Mouse (Mus musculus) forebrain, embryonic 15.5 days (tissue): ENCODE measurements around the gene Gm17617. TPM values are rescaled to one million over a fixed set of nuclear protein-coding genes. Genes with fewer than 3 reads are reported as not detected.

ENCODE experiments used
- ATAC-seq: fragments of 200-750 bp; cut with Nextera tagmentation; replicated peaks from 2 replicates; pipeline ENCODE4 v1.8.0; 2017; ENCODE audit warnings: mild to moderate bottlenecking, moderate TSS enrichment, moderate library complexity
- H3K27ac ChIP-seq: fragments of 300-500 bp; sonication (generic); replicated peaks from 2 replicates; pipeline ENCODE4 v1.5.1; 2015; ENCODE audit warnings: mild to moderate bottlenecking, inconsistent platforms
- H3K27me3 ChIP-seq: fragments of 300-500 bp; sonication (generic); 2 replicates; pipeline ENCODE4 v1.6.1; 2015; ENCODE audit warnings: inconsistent platforms
- H3K36me3 ChIP-seq: fragments of 300-500 bp; sonication (generic); 2 replicates; pipeline ENCODE4 v1.6.1; 2015; ENCODE audit warnings: mild to moderate bottlenecking, inconsistent platforms
- H3K4me1 ChIP-seq: fragments of 300-500 bp; sonication (generic); 2 replicates; pipeline ENCODE4 v1.6.1; 2015; ENCODE audit warnings: inconsistent platforms
- H3K4me2 ChIP-seq: fragments of 300-500 bp; sonication (generic); replicated peaks from 2 replicates; pipeline ENCODE4 v1.6.1; 2015; ENCODE audit warnings: mild to moderate bottlenecking, inconsistent platforms
- H3K4me3 ChIP-seq: fragments of 300-500 bp; sonication (generic); 2 replicates; pipeline ENCODE4 v1.5.1; 2015; ENCODE audit warnings: mild to moderate bottlenecking, inconsistent platforms
- H3K9ac ChIP-seq: fragments of 300-500 bp; sonication (generic); replicated peaks from 2 replicates; pipeline ENCODE4 v1.6.1; 2015; ENCODE audit warnings: mild to moderate bottlenecking, inconsistent platforms
- H3K9me3 ChIP-seq: fragments of 300-500 bp; sonication (generic); 2 replicates; pipeline ENCODE4 v1.6.1; 2016; ENCODE audit warnings: inconsistent platforms
- WGBS: fragments of 180-500 bp; shearing (Covaris S2); methylation state at CpG from one replicate; pipeline ENCODE4 v1.1.7; 2015; ENCODE audit warnings: mixed read lengths; 5-methylcytosine and 5-hydroxymethylcytosine counted together
- polyA plus RNA-seq: library from polyadenylated mRNA; unstranded; fragments of >200 nt; fragmentation: Nextera tagmentation; extraction: Ambion mirVana; gene quantifications from 2 replicates; pipeline ENCODE4 v1.2.1, GENCODE M21; 2015

Gene Gm17617
- polyA plus RNA-seq, 1 experiment from 2014 or later: not detected

DNA sequence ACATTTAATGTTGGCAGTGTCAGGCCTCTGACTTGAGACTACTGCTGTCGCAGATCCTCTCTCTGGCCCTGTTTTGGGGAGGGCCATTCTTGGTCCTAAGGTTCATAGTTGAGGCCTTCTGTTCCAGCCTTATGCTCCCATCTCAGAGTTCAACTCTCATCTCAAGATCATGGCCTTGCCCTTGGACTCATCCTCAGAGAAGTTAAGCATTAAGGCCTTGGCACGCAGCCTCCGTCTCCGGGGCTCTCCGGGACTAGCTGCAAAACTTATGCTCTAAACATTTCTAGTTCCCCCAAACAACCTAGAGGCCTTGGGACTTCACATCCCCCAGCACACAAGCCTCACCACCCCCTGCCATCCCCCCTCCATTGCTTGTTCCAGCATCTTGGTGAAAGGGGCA lies 34.9 kb upstream of the Gm17617 start:
- no peak overlapping the region for H3K9ac ChIP-seq
- H3K4me2 ChIP-seq: no peak overlapping the region
- no peaks in the 10 kb centered on the region for H3K27me3 ChIP-seq
- no peaks in the 10 kb centered on the region for H3K9me3 ChIP-seq
- no peak for ATAC-seq
- peak overlapping the region; percentile 54; the same call in 1 of the 2 replicates for H3K27ac ChIP-seq
- WGBS: 93% methylated on average over 5 of the region's 5 CpGs
- peaks cover 30% of the 10 kb centered on the region for H3K4me1 ChIP-seq
- no peaks in the 10 kb centered on the region for H3K36me3 ChIP-seq
- H3K4me3 ChIP-seq: no peak overlapping the region

- no peak overlapping the region for H3K4me3 ChIP-seq
- H3K27ac ChIP-seq: no peak overlapping the region
- H3K9ac ChIP-seq: no peak overlapping the region
- peaks cover 30% of the 10 kb centered on the region for H3K4me1 ChIP-seq
- H3K4me2 ChIP-seq: no peak overlapping the region
- WGBS: 89% methylated on average over 11 of the region's 11 CpGs
- H3K36me3 ChIP-seq: no peaks in the 10 kb centered on the region
- no peak for ATAC-seq
- no peaks in the 10 kb centered on the region for H3K9me3 ChIP-seq
- no peaks in the 10 kb centered on the region for H3K27me3 ChIP-seq
These were observed 34.5 kb upstream of the Gm17617 start for GRCm38 (mm10) chr13:55167798-55168197.

- Histone ChIP-seq H3K4me1 (peaks cover 24% of the 10 kb centered on the region), H3K4me3 (no peak overlapping the region), H3K4me2 (no peak overlapping the region), H3K36me3 (no peaks in the 10 kb centered on the region), H3K9me3 (no peaks in the 10 kb centered on the region), H3K27ac (no peak overlapping the region), H3K9ac (no peak overlapping the region), H3K27me3 (no peaks in the 10 kb centered on the region)
- ATAC-seq: no peak
- WGBS: 89% methylated on average over 32 of the region's 32 CpGs
These were observed 33.7 kb upstream of the Gm17617 start for GRCm38 (mm10) chr13:55166806-55167725.

DNA sequence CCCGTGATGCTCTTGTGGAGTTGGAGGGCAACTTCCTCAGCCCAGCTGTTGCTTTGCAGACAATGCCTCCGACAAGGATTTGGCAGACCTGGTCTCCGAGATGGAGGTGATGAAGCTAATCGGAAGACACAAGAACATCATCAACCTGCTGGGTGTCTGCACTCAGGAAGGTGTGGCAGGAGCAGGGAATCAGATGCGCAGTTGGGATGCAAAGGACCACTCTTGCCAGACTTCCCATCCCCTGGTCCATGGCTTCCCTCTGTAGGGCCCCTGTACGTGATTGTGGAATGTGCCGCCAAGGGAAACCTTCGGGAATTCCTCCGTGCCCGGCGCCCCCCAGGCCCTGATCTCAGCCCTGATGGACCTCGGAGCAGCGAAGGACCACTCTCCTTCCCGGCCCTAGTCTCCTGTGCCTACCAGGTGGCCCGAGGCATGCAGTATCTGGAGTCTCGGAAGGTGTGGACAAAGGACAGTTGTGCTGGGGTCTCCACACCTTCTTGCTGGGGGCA lies 32.5 kb upstream of the Gm17617 start:
- H3K27me3 ChIP-seq: no peaks in the 10 kb centered on the region
- WGBS: 92% methylated on average over 16 of the region's 16 CpGs
- H3K9ac ChIP-seq: no peak overlapping the region
- no peaks in the 10 kb centered on the region for H3K9me3 ChIP-seq
- H3K27ac ChIP-seq: no peak overlapping the region
- H3K4me3 ChIP-seq: no peak overlapping the region
- no peak for ATAC-seq
- H3K4me1 ChIP-seq: peaks cover 12% of the 10 kb centered on the region
- H3K36me3 ChIP-seq: no peaks in the 10 kb centered on the region
- H3K4me2 ChIP-seq: no peak overlapping the region

- Histone ChIP-seq H3K27ac (no peak overlapping the region), H3K36me3 (no peaks in the 10 kb centered on the region), H3K4me2 (no peak overlapping the region), H3K4me3 (no peak overlapping the region), H3K9ac (no peak overlapping the region), H3K27me3 (no peaks in the 10 kb centered on the region), H3K9me3 (no peaks in the 10 kb centered on the region), H3K4me1 (peaks cover 1% of the 10 kb centered on the region; the same call in 1 of the 2 replicates)
- no peak for ATAC-seq
- WGBS: 73% methylated on average over 5 of the region's 5 CpGs
These were observed 30.2 kb upstream of the Gm17617 start for GRCm38 (mm10) chr13:55163553-55163952.

DNA sequence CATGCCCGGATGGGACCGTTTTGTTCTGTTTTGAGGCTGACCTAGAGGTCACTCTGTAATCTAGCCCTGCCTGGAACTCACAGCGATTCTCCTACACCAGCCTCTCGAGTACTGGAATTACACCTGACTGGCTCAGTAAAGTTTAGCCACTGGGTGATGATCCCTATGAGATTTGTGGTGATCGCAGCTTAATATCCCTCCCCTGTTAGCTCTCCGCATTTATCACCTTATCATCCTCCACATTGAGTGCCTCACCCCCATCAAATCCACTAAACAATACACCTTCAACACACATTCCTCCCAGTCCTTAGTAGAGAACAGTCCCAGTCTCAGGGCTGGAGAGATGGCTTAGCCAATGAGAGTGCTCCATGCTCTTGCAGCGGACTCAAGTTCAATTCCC lies 29.0 kb upstream of the Gm17617 start:
- no peak overlapping the region for H3K4me2 ChIP-seq
- H3K27me3 ChIP-seq: no peaks in the 10 kb centered on the region
- no peak overlapping the region for H3K9ac ChIP-seq
- H3K27ac ChIP-seq: no peak overlapping the region
- no peak for ATAC-seq
- H3K4me1 ChIP-seq: no peaks in the 10 kb centered on the region
- WGBS: 70% methylated on average over 7 of the region's 7 CpGs
- no peak overlapping the region for H3K4me3 ChIP-seq
- no peaks in the 10 kb centered on the region for H3K36me3 ChIP-seq
- no peaks in the 10 kb centered on the region for H3K9me3 ChIP-seq

- Histone ChIP-seq H3K4me3 (no peak overlapping the region), H3K9ac (no peak overlapping the region), H3K9me3 (no peaks in the 10 kb centered on the region), H3K4me1 (peaks cover 11% of the 10 kb centered on the region), H3K4me2 (no peak overlapping the region), H3K36me3 (no peaks in the 10 kb centered on the region), H3K27me3 (peaks cover 7% of the 10 kb centered on the region; the same call in 1 of the 2 replicates), H3K27ac (no peak overlapping the region)
- 83% methylated on average over 5 of the region's 5 CpGs for WGBS
- no peak for ATAC-seq
These were observed 20.6 kb upstream of the Gm17617 start for GRCm38 (mm10) chr13:55153951-55154350.

GRCm38 (mm10) chr13:55152621-55153415 lies 19.5 kb upstream of the Gm17617 start, which contains the start of gene Fgfr4:
TSS of gene Fgfr4 (plus strand) at chr13:55152640.
- Histone ChIP-seq H3K9ac (peak within 1 kb of the TSS; percentile 53), H3K36me3 (no peaks in the 10 kb centered on the region), H3K4me3 (peak within 1 kb of the TSS; percentile 55), H3K4me2 (peak within 1 kb of the TSS; percentile 99), H3K9me3 (no peaks in the 10 kb centered on the region), H3K4me1 (peaks cover 11% of the 10 kb centered on the region), H3K27ac (no peak within 1 kb of the TSS), H3K27me3 (peaks cover 7% of the 10 kb centered on the region; the same call in 1 of the 2 replicates)
- WGBS: 2% methylated on average over 68 of the region's 68 CpGs
- ATAC-seq: peak; percentile 23; the same call in 1 of the 2 replicates

DNA sequence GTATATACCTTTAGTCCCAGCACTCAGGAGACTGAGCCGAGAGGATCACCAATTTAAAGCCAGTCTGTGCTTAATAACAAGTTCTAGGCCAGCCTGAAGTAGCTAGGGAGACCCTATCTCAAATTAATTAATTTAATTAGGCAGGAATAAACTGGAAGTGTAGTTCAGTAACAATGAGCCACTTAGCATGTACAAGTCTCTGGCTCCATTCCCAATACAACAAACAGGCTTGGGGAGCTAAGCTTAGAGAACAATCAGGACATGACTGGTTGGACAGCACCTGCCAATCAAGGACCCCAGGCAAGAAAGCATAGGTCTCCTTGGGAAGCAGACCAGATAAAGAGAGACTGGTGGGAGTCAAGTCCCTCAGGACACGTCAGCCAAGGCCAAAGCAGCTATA lies 6.9 kb upstream of the Gm17617 start:
- Histone ChIP-seq H3K9ac (no peak overlapping the region), H3K4me2 (no peak overlapping the region), H3K4me1 (peaks cover 3% of the 10 kb centered on the region; the same call in 1 of the 2 replicates), H3K27ac (no peak overlapping the region), H3K4me3 (no peak overlapping the region), H3K36me3 (no peaks in the 10 kb centered on the region), H3K9me3 (no peaks in the 10 kb centered on the region), H3K27me3 (no peaks in the 10 kb centered on the region)
- ATAC-seq: no peak
- WGBS: 27% methylated on average over 2 of the region's 2 CpGs

GRCm38 (mm10) chr13:55135382-55135781 lies 2.0 kb upstream of the Gm17617 start:
- H3K4me3 ChIP-seq: no peak overlapping the region
- no peaks in the 10 kb centered on the region for H3K27me3 ChIP-seq
- ATAC-seq: no peak
- no peak overlapping the region for H3K27ac ChIP-seq
- H3K4me1 ChIP-seq: peaks cover 4% of the 10 kb centered on the region; the same call in 1 of the 2 replicates
- H3K4me2 ChIP-seq: no peak overlapping the region
- H3K9me3 ChIP-seq: no peaks in the 10 kb centered on the region
- peaks cover 17% of the 10 kb centered on the region for H3K36me3 ChIP-seq
- no peak overlapping the region for H3K9ac ChIP-seq
- WGBS: 6% methylated on average over 5 of the region's 5 CpGs

DNA sequence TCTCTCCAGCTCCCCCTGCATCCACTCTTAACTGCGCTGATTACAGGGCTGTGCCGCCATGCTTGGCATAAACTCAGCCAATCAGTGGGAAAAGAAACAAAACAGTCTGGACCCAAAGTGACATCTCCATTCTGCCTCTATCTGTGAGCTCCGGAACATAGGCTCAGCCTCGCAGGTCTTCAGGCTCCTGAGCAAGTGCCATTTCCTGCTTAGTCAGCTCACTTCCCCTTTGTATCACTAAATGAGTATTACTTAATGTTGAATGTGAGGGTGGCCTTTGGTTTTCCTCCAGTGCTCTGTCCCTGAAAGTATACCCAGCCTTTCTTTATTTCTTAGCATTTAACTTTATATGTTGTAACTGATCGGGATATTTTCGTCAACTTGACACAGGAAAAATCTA lies 8.4 kb downstream of the Gm17617 start:
- H3K4me3 ChIP-seq: no peak overlapping the region
- ATAC-seq: no peak
- H3K9me3 ChIP-seq: no peaks in the 10 kb centered on the region
- H3K27ac ChIP-seq: no peak overlapping the region
- WGBS: 93% methylated on average over 6 of the region's 6 CpGs
- no peak overlapping the region for H3K9ac ChIP-seq
- H3K4me2 ChIP-seq: no peak overlapping the region
- H3K4me1 ChIP-seq: no peaks in the 10 kb centered on the region
- no peaks in the 10 kb centered on the region for H3K27me3 ChIP-seq
- H3K36me3 ChIP-seq: peaks cover 44% of the 10 kb centered on the region

DNA sequence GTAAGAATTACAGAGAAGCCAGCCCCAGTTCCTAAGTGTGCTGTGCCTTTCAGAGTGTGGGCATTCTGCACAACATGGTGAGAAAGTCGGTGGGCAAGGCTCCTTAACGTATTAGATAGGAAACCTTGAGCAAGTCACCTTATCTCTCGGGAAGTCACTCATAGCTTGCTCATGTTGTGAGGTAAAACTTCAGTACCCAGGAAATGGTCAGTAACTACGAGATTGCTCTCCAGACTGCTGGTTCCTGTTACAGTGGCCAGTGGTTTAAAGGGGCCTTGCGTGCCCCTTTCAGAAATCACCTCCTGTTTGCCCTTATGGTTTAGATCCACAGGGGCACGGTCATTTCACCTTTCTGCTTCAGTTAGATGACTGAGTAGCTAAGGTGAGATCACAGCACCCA lies 19.0 kb downstream of the Gm17617 start:
- no peaks in the 10 kb centered on the region for H3K4me1 ChIP-seq
- no peak overlapping the region for H3K4me3 ChIP-seq
- ATAC-seq: no peak
- H3K4me2 ChIP-seq: no peak overlapping the region
- H3K27ac ChIP-seq: no peak overlapping the region
- H3K36me3 ChIP-seq: peaks cover 34% of the 10 kb centered on the region
- no peak overlapping the region for H3K9ac ChIP-seq
- no peaks in the 10 kb centered on the region for H3K9me3 ChIP-seq
- no peaks in the 10 kb centered on the region for H3K27me3 ChIP-seq
- WGBS: 89% methylated on average over 6 of the region's 6 CpGs
